Mouse (Mus musculus): ENCODE results near the gene Ctxn2. TPM values are rescaled to one million over a fixed set of nuclear protein-coding genes. Genes with fewer than 3 reads are reported as not detected.
"Not testable (repeated sequence)": the region's sequence is repeated elsewhere in the genome, so short reads cannot be mapped to it uniquely, and the experiment has no call there.

The Ctxn2 gene
- 0.24 and 0.38 TPM in 2 replicates for polyA plus RNA-seq (2016; fragmentation: Nextera tagmentation; extraction: Ambion mirVana)

DNA sequence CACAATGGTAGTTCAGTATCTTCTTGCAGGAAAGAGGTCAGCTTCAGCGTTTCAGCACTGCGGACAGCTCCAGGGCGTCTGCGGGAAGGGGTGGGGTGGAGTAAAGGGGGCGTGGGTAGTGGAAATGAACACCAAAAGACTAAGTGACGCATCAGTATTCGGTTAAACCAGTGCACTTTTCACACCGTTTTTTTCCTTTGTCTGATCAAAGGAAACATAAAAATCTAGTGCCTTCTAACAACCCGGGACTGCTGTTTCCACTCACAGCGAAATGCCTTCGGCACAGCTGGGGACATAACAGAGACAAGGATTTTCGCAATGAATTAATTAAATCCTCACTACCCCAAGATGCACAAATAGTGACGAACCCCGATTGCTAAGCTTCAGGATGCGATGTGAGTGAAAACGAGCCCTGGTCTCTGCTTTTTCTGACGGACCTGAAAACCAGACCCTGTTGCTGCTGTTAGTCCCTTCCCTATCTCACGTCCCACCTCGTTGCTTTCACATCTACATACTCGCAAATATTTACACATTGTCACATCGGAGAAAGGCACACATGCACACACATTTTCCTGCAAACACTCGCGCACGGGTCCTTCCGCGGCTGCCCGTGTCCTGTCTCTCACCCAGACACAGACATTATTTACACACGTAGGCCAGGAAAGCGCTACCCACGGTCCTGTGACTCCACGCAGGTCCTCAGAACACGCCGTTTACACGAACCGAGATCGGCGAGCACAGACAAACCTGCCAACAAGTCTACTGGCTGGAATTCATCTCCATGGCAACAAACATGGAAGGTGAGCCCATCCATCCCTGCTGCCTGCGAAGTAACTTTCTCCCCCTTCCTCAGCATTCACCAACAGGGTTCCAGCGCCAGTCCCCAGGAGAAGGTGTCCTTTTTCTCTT, at the start of gene Ctxn2:
Ctxn2 (plus strand) TSS at position 790 of the 909 bp plus-strand sequence.
- peaks cover 15% of the 10 kb centered on the region for H3K4me1 ChIP-seq
- peak; percentile 64 for ATAC-seq (ENCODE audit: low FRiP score)
- no peaks in the 10 kb centered on the region for H3K36me3 ChIP-seq (replicated peaks)
- no peak within 1 kb of the TSS for H3K27ac ChIP-seq
- H3K4me2 ChIP-seq: peak within 1 kb of the TSS; percentile 72
- peak within 1 kb of the TSS; percentile 42 for H3K4me3 ChIP-seq (replicated peaks)
- peaks cover 3% of the 10 kb centered on the region; the same call in 1 of the 2 replicates for H3K27me3 ChIP-seq
- H3K9ac ChIP-seq: peak within 1 kb of the TSS; percentile 13; the same call in 1 of the 2 replicates
- WGBS: 1% methylated on average over 39 of the region's 39 CpGs
- H3K9me3 ChIP-seq: no peaks in the 10 kb centered on the region

DNA sequence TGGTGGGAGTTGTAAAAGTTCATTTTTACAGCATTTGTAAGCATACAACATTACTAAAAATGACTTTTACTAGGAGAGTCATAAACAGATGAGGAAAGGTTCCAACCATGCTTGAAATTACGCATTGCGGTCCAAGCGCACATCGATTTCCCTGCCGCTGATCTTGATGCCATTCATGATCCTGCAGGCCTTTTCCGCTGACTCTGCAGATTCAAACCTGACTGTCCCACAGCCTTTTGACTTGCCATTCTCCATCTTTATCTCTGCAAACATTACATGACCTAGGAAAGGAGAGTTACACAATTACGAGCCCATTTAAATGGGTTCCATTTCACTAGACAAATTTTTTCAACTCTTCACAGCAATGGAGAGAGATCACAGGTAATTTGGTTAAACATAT, 47.7 kb upstream of the Ctxn2 start:
- no peak for ATAC-seq (ENCODE audit: low FRiP score)
- Histone ChIP-seq H3K4me3 (replicated peaks) (no peak overlapping the region), H3K9me3 (no peaks in the 10 kb centered on the region), H3K27ac (no peak overlapping the region), H3K27me3 (no peaks in the 10 kb centered on the region), H3K36me3 (replicated peaks) (peaks cover 41% of the 10 kb centered on the region), H3K4me1 (no peaks in the 10 kb centered on the region), H3K4me2 (no peak overlapping the region), H3K9ac (no peak overlapping the region)
- whole genome bisulfite sequencing: 96% methylated on average over 7 of the region's 7 CpGs

DNA sequence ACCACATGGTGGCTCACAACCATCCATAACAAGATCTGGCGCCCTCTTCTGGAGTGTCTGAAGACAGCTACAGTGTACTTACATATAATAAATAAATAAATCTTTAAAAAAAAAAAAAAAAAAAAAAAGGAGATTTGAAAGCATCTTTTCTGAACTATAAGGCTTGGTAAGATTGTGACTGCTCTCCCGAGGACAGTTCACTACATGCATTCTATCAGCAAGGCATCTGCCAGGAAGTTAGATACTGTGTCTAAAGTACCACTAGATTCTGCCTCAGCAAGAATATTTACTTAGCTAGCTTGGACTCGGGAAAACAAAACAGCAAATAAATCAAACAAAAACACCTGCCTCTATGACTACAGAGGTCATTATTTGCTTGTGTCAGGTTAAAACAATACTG, 44.4 kb upstream of the Ctxn2 start:
- not testable (repeated sequence) for ATAC-seq (ENCODE audit: low FRiP score); H3K9me3 ChIP-seq; H3K27ac ChIP-seq; H3K4me3 ChIP-seq (replicated peaks); H3K4me1 ChIP-seq; H3K27me3 ChIP-seq; H3K4me2 ChIP-seq; H3K9ac ChIP-seq
- peaks cover 48% of the 10 kb centered on the region for H3K36me3 ChIP-seq (replicated peaks)
- 91% methylated on average over 3 of the region's 3 CpGs for WGBS

DNA sequence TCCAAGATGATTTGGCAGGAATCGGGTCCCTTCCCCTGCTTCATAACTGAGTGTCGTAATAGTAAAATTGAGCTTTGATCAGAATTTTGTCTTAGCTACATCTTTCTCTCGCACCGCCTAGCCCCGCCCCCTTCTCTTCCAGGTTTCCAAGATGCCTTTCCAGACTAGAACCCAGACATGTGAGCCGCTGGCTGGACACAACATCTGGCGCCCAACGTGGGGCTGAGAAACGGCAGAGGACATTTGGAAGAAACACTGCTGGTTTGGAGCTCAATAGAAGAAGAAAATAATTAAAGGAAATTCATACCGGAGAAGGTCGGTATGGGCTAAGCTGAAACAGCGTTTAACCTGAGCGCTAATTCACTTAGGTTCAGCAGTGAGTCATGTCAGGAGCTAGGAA, 32.0 kb upstream of the Ctxn2 start:
- H3K4me2 ChIP-seq; H3K9ac ChIP-seq; ATAC-seq (ENCODE audit: low FRiP score); H3K4me3 ChIP-seq (replicated peaks); H3K27ac ChIP-seq; H3K27me3 ChIP-seq; H3K4me1 ChIP-seq; H3K9me3 ChIP-seq: not testable (repeated sequence)
- WGBS: 96% methylated on average over 13 of the region's 13 CpGs
- peaks cover 66% of the 10 kb centered on the region for H3K36me3 ChIP-seq (replicated peaks)

DNA sequence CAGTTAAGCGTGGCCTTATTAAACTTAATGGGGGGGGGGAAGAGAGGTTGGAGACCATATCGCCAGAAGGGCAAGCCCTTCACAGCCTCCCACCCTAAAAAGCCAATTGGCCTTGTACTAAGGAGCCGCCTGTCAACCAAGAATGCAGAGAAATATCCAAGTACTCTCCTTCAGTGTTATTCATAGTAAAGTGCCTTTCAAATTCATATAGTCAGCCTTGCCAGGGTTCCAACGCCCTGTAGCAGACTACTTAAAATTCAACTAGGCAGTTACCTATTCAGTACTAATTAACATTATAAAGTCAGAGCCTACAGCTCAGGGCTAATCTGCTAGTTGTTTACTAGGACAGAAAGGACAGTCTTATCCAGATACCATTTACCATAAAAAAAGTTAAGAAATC, 30.0 kb upstream of the Ctxn2 start:
- not testable (repeated sequence) for H3K4me3 ChIP-seq (replicated peaks); H3K27ac ChIP-seq; H3K9ac ChIP-seq; H3K27me3 ChIP-seq; H3K4me1 ChIP-seq; H3K4me2 ChIP-seq; ATAC-seq (ENCODE audit: low FRiP score); H3K9me3 ChIP-seq
- peaks cover 58% of the 10 kb centered on the region for H3K36me3 ChIP-seq (replicated peaks)
- 75% methylated on average over 4 of the region's 4 CpGs for WGBS

DNA sequence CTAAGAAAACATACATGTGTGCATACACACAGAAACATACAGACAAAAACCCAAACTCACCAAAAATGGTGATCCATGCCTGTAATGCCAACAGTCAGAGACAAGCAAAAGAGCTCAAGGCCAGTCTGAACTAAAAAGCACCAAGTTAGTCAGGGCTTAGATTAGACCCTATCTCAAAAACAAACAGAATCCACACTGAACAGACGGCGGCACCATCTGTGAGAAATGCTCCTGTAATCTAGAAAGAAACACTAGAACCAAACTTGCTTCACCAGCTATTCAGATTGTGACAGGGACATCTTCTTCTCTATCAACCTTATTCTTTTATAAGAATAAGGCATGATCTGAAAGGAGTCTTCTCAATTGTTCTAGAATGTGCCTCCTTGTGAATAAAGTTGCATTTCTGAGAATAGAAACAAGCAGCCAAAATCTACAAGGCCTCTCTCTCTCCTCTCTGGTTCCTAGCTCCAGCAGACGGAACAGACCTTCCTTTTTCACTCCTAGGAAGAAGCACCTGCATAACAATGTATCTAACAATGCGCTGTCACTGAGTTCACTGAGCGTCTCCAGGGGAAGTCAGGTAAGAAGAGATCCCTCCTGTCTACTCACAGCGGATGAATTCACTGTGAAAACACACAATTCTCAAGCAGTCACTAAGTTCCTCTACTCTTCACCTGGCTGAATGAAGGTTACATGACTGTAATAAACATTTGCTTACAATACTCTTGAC, 16.9 kb upstream of the Ctxn2 start:
- no peak overlapping the region for H3K27ac ChIP-seq
- H3K9ac ChIP-seq: no peak overlapping the region
- WGBS: 74% methylated on average over 6 of the region's 6 CpGs
- no peak overlapping the region for H3K4me2 ChIP-seq
- H3K4me1 ChIP-seq: peaks cover 28% of the 10 kb centered on the region
- H3K27me3 ChIP-seq: no peaks in the 10 kb centered on the region
- H3K4me3 ChIP-seq (replicated peaks): no peak overlapping the region
- H3K9me3 ChIP-seq: no peaks in the 10 kb centered on the region
- no peak for ATAC-seq (ENCODE audit: low FRiP score)
- H3K36me3 ChIP-seq (replicated peaks): peaks cover 15% of the 10 kb centered on the region

DNA sequence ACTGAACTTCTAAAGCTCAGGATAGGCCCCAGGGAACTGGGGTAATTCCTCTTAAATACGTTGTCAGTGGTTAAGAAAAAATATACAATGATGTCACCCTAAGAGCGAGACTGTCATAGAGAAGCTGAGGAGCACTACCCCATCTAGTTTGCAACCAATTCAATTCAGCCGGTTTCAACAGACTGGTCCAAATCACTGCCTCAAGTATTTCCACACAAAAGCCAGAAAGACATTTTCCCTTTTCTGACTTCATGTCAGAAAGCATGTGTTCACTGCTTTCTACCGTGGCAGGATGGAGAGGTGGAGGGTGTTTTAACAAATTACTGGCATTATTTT, 14.2 kb upstream of the Ctxn2 start:
- peak; percentile 33; the same call in 1 of the 2 replicates for ATAC-seq (ENCODE audit: low FRiP score)
- Histone ChIP-seq H3K27me3 (no peaks in the 10 kb centered on the region), H3K9ac (peak overlapping the region; percentile 99), H3K36me3 (replicated peaks) (no peaks in the 10 kb centered on the region), H3K4me3 (replicated peaks) (peak overlapping the region; percentile 90), H3K4me1 (peaks cover 28% of the 10 kb centered on the region), H3K9me3 (no peaks in the 10 kb centered on the region), H3K4me2 (peak overlapping the region; percentile 56), H3K27ac (peak overlapping the region; percentile 95; the same call in 1 of the 2 replicates)
- 5% methylated on average over 4 of the region's 4 CpGs for WGBS

DNA sequence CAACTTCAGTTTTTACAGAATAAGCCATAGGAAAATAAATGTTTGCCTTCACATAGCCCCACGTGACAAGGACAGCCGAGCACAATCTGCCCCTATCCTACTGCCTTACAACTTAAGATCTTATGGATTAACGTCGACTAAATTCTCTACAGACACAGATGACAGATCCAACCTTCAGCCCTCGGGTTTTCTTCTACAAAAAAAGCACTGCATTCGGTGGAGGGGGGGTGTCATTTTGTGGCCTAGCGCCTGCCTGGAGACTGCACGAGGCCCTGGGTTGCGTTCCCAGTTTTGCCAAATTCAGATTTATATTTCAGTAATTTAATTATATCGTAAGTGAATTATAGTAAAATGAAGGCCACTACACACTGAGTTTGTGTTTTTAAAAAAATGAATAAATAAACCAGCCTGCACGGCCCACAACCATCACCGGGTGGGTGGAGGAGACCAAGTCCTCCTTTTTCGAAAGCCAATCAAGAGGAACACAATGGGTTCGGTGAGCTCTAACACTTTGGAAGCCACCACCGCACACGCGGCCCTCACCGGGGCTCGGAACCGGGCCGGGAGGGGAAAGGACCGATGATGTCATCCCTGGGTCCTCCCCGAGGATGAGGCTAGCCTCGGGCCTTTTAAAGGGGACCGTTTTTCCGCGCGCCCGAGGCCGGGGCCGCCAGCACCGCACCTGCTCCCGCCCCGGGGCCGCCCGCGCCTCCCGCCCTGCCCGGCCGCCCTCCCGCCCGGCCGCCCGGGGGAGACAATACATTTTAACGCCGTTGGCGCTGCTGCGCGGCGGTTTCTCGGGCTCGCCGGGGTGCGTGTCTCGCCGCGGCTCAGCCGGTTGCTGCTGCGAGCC, 13.6 kb upstream of the Ctxn2 start:
- peak overlapping the region; percentile 95 for H3K27ac ChIP-seq
- H3K9me3 ChIP-seq: no peaks in the 10 kb centered on the region
- no peaks in the 10 kb centered on the region for H3K27me3 ChIP-seq
- no peaks in the 10 kb centered on the region for H3K36me3 ChIP-seq (replicated peaks)
- peaks cover 28% of the 10 kb centered on the region for H3K4me1 ChIP-seq
- WGBS: under 1% methylated on average over 55 of the region's 59 CpGs
- H3K4me3 ChIP-seq (replicated peaks): peak overlapping the region; percentile 90
- H3K9ac ChIP-seq: peak overlapping the region; percentile 99
- peak overlapping the region; percentile 56 for H3K4me2 ChIP-seq
- peak; percentile 82 for ATAC-seq (ENCODE audit: low FRiP score)

DNA sequence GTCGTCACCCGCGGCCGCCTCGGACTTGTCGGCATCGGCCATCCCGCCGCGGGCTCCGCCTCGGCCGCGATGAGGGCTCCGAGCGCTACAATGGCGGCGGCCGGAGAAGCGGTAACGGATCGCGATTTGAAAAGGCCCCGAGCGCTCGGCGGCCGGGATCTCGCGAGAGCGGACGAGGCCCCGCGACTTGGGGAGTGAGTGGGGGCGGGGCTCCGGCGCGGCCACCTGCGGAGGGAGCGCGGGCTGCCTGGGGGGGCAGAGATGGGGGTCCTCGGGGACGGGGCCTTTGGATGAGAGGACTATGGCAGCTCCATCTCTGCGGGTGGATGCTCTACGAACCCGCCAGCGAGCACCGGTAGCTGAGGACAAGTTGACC, 13.0 kb upstream of the Ctxn2 start, which contains the start of gene Myef2:
Myef2 (minus strand) TSS at position 185 of the 376 bp plus-strand sequence.
- peak; percentile 85 for ATAC-seq (ENCODE audit: low FRiP score)
- H3K4me1 ChIP-seq: peaks cover 28% of the 10 kb centered on the region
- peak within 1 kb of the TSS; percentile 95 for H3K27ac ChIP-seq
- WGBS: under 1% methylated on average over 28 of the region's 48 CpGs
- no peaks in the 10 kb centered on the region for H3K27me3 ChIP-seq
- H3K9me3 ChIP-seq: no peaks in the 10 kb centered on the region
- H3K9ac ChIP-seq: peak within 1 kb of the TSS; percentile 99
- no peaks in the 10 kb centered on the region for H3K36me3 ChIP-seq (replicated peaks)
- peak within 1 kb of the TSS; percentile 56 for H3K4me2 ChIP-seq
- peak within 1 kb of the TSS; percentile 90 for H3K4me3 ChIP-seq (replicated peaks)

DNA sequence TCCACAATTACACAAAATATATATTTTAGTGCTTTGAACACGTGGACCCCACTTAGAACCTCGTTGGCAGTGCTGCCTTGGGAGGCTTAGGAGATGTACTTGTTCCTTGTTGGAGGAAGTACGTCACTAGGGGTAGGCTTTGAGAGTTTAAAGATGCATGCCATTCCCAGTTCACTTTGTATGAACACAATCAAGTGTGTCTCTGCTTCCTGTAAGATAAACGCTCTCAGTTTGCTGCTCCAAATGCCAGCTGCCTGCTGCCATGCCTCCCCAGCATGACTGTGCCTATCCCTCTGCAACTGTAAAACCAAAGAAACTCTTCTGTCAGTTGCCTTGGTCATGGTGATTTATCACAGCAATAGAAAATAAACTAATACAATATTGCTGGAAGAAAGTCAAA, 10.7 kb upstream of the Ctxn2 start:
- Histone ChIP-seq H3K4me3 (replicated peaks) (no peak overlapping the region), H3K36me3 (replicated peaks) (no peaks in the 10 kb centered on the region), H3K4me1 (peaks cover 11% of the 10 kb centered on the region), H3K27ac (no peak overlapping the region), H3K4me2 (no peak overlapping the region), H3K9me3 (no peaks in the 10 kb centered on the region), H3K9ac (no peak overlapping the region), H3K27me3 (no peaks in the 10 kb centered on the region)
- WGBS: 45% methylated on average over 4 of the region's 4 CpGs
- no peak for ATAC-seq (ENCODE audit: low FRiP score)

DNA sequence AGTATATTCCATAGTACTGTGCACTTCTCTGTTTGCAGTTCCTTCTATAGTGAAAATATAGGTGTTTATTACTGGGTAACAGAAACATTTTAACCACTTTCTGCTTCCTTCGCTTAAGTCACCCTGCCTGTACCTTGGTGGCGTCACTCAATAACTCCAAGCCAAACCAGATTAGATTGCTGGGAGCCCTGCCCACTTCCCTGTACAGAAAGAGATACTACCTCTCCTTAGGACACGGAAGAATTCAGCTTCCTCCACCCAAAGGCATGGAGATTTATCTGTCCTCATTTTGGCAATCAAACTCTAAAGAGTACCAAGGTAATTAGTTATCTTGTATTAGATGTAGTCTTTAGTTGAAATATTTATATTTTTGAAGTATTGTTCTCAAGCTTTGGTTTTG, 9.7 kb upstream of the Ctxn2 start:
- H3K27ac ChIP-seq: no peak overlapping the region
- H3K27me3 ChIP-seq: no peaks in the 10 kb centered on the region
- H3K9me3 ChIP-seq: no peaks in the 10 kb centered on the region
- ATAC-seq (ENCODE audit: low FRiP score): no peak
- H3K4me3 ChIP-seq (replicated peaks): no peak overlapping the region
- H3K4me1 ChIP-seq: peaks cover 3% of the 10 kb centered on the region
- no peak overlapping the region for H3K4me2 ChIP-seq
- H3K9ac ChIP-seq: no peak overlapping the region
- H3K36me3 ChIP-seq (replicated peaks): no peaks in the 10 kb centered on the region
- WGBS: 90% methylated on average over 3 of the region's 3 CpGs

DNA sequence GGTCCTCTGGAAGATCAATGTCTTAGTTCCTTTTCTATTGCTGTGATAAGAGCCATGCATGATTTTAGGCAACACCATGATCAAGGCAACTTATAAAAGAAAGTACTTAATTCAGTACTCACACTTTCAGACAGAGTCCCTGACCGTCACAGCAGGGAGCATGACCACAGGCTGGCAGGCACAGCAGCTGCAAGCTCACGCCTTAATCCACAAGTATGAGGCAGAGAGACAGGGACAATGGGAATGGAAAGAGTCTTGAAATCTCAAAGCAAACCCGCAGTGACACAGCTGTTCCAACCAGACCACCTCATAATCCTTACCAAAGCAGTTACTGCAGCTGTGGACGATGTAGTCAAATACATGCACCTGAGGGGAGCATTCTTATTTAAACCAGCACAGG, 2.4 kb upstream of the Ctxn2 start:
- WGBS: 20% methylated on average over 4 of the region's 4 CpGs
- H3K27me3 ChIP-seq: peaks cover 3% of the 10 kb centered on the region; the same call in 1 of the 2 replicates
- H3K9me3 ChIP-seq: no peaks in the 10 kb centered on the region
- ATAC-seq (ENCODE audit: low FRiP score): no peak
- H3K4me1 ChIP-seq: peaks cover 15% of the 10 kb centered on the region
- no peaks in the 10 kb centered on the region for H3K36me3 ChIP-seq (replicated peaks)
- H3K4me3 ChIP-seq (replicated peaks): no peak overlapping the region
- no peak overlapping the region for H3K4me2 ChIP-seq
- no peak overlapping the region for H3K9ac ChIP-seq
- H3K27ac ChIP-seq: no peak overlapping the region

Measured in forebrain, embryonic 12.5 days (tissue).